Mouse (Mus musculus) myocyte (in vitro differentiated cells): ENCODE results near the gene Brsk2.

ENCODE experiments used
- E2F4 ChIP-seq: IDR thresholded peaks from one replicate; pipeline ENCODE4 v1.6.1; 2011; ENCODE audit warnings: mild to moderate bottlenecking, control low read depth, moderate library complexity; ENCODE audit not compliant: insufficient read depth
- POLR2A ChIP-seq: IDR thresholded peaks from one replicate; pipeline ENCODE4 v1.6.1; 2011; ENCODE audit warnings: low read depth, mild to moderate bottlenecking, control low read depth, moderate library complexity; ENCODE audit not compliant: insufficient read length
- POLR2AphosphoS2 ChIP-seq: IDR thresholded peaks from one replicate; pipeline ENCODE4 v1.6.1; 2011; ENCODE audit warnings: low read depth, control low read depth; ENCODE audit not compliant: insufficient read length
- SRF ChIP-seq: IDR thresholded peaks from one replicate; pipeline ENCODE4 v1.6.1; 2011; ENCODE audit warnings: low read depth; ENCODE audit not compliant: control insufficient read depth, insufficient read length
- TCF12 ChIP-seq: IDR thresholded peaks from one replicate; pipeline ENCODE4 v1.6.1; 2011; ENCODE audit warnings: mild to moderate bottlenecking, control low read depth; ENCODE audit not compliant: poor library complexity, insufficient read depth, severe bottlenecking

DNA sequence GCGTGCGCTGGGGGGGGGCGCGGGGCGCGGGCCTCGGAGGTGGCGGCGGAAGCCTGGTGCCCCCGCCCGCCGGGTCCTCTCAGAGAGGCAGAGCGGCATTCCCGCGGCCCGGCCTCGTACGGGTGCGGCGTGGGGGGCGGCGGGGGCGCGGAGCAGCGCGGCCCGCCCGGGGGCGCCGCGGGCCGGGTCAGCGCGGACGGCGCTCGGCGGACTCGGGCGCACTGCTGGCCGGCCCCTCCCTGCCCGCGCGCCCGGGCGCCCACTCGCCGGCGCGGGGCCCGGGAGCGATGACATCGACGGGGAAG lies 200 bp downstream of the Brsk2 start:
- TF ChIP-seq TCF12 (no peak), E2F4 (no peak), POLR2A (no peak), POLR2AphosphoS2 (no peak), SRF (no peak)
